Mouse (Mus musculus) erythroblast, embryonic 14.5 days (primary cell): Measurements from ENCODE around the gene Vav3. TPM values are rescaled to one million over a fixed set of nuclear protein-coding genes. Genes with fewer than 3 reads are reported as not detected.

Experiments
- H3K27me3 ChIP-seq: 2 replicates; pipeline ENCODE4 v1.6.1; 2012; ENCODE audit warnings: inconsistent platforms; ENCODE audit not compliant: control insufficient read depth
- H3K36me3 ChIP-seq: 2 replicates; pipeline ENCODE4 v1.6.1; 2012; ENCODE audit warnings: mild to moderate bottlenecking, inconsistent platforms; ENCODE audit not compliant: control insufficient read depth
- H3K4me1 ChIP-seq: 2 replicates; pipeline ENCODE4 v1.6.1; 2012; ENCODE audit warnings: inconsistent platforms; ENCODE audit not compliant: control insufficient read depth
- H3K4me3 ChIP-seq: replicated peaks from 2 replicates; pipeline ENCODE3; 2012; ENCODE audit warnings: moderate library complexity, mild to moderate bottlenecking, inconsistent platforms
- H3K9me3 ChIP-seq: 2 replicates; pipeline ENCODE4 v1.6.1; 2012; ENCODE audit warnings: low read length, inconsistent platforms, mixed read lengths; ENCODE audit not compliant: control insufficient read depth
- GATA1 ChIP-seq: IDR thresholded peaks from 2 replicates; pipeline ENCODE4 v1.6.1; 2012; ENCODE audit warnings: low read length, inconsistent platforms, mixed read lengths
- TAL1 ChIP-seq: IDR thresholded peaks from 3 replicates; pipeline ENCODE4 v1.6.1; 2012; ENCODE audit warnings: low read length, inconsistent platforms, mixed read lengths
- polyA plus RNA-seq: library from polyadenylated mRNA; stranded (reverse); fragments of >175 nt; gene quantifications from 2 replicates; pipeline ENCODE4 v1.2.3, GENCODE M21; 2012

Vav3 gene
- polyA plus RNA-seq, 1 experiment = not detected

DNA sequence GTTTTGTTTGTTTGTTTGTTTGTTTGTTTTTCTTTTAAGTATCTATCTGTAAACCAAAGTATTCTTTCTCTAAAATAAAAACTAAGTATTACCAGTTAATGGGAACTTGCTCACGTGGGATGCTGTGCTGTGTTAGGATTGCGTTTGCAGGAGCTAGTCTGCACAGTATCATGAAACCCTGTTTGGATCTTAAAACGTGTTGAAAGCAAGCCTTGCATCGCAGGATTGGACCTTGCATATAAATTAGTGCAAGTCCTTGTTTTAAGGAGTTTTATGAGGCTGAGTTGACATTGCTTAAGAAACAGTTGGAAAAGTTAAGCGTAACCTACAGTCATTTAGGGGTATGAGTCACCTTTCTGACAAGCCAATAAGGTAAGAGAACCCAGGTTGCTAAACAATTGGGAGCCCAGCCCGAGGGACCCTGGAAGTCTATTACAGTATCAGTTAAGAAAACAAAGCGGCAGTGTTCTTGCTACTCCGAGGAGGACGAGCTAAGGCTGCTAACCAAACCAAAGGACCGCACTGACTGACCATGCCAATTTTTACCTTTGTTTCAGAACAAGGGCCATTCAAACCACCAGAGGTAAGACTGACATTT, 233.2 kb downstream of the Vav3 start:
- Histone ChIP-seq H3K36me3 (no peaks in the 10 kb centered on the region), H3K9me3 (no peaks in the 10 kb centered on the region), H3K4me3 (no peak overlapping the region), H3K27me3 (no peaks in the 10 kb centered on the region), H3K4me1 (no peaks in the 10 kb centered on the region)
- TF ChIP-seq GATA1 (no peak), TAL1 (no peak)

DNA sequence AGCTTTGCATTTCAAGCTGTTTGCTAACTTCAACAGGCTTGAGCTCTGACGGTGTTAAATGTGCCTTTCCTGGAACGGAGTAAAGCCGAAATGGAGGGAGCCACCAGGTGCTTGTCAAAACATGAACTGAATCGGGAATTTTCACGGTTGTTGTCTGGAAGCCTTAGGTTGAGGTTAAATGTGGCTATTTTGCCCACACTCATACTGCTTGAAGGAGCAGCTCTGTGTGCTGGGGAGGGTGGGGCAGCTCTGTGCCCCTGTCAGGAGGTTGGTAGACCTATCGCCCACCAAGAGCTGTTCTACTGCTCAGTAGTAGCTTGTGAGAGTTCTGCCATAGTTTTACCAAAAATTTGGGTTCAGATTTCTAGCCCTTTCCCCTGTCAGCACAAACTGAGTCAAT, 233.7 kb downstream of the Vav3 start:
- Histone ChIP-seq H3K27me3 (no peaks in the 10 kb centered on the region), H3K4me3 (no peak overlapping the region), H3K36me3 (no peaks in the 10 kb centered on the region), H3K9me3 (no peaks in the 10 kb centered on the region), H3K4me1 (no peaks in the 10 kb centered on the region)
- TF ChIP-seq GATA1 = no peak

DNA sequence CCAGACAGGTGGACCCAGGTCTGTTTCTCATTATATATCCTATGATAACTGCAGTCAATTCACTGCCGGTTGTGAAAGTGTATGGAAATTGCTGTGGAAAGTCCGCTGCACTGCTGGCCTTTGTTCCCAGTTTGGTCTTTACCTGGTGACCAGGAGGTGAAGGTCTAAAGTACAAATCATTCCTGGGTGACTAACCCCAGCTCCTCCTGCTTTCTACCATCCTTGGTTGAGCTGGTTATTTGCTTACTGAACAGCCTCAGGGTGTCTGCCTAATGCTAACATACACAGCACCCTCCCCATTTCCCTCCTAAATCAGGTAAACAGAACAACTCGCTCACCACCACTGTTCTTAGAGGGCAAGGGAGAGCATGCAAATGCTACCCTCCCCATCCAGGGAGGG, 237.9 kb downstream of the Vav3 start:
- no peaks in the 10 kb centered on the region for H3K36me3 ChIP-seq
- no peaks in the 10 kb centered on the region for H3K27me3 ChIP-seq
- no peak for TF ChIP-seq TAL1
- TF ChIP-seq GATA1 = no peak
- H3K9me3 ChIP-seq = no peaks in the 10 kb centered on the region
- H3K4me3 ChIP-seq = no peak overlapping the region
- no peaks in the 10 kb centered on the region for H3K4me1 ChIP-seq

DNA sequence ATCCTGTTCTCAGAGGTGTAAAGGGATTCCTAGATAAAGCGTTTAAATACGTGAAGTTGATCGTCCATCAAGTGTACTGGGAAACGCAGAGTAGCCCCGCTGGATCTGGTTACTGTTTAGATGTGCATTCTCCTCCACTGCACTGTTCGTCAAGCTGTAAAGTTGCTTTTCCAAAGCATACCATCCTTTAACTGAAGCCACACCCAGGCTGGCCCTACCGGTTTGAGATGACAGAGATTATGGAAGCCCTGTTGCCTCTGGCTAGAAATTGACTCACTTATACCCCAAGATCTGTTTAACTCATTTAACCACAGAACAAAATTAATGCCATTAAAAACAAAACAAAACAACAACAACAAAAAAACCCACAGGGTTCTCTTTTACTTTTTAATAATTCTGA, 238.5 kb downstream of the Vav3 start:
- Histone ChIP-seq H3K9me3 (no peaks in the 10 kb centered on the region), H3K27me3 (no peaks in the 10 kb centered on the region), H3K36me3 (no peaks in the 10 kb centered on the region), H3K4me3 (no peak overlapping the region), H3K4me1 (no peaks in the 10 kb centered on the region)
- no peak for TF ChIP-seq GATA1
- no peak for TF ChIP-seq TAL1

GRCm38 (mm10) chr3:109585946-109586345, 245.5 kb downstream of the Vav3 start:
- no peak for TF ChIP-seq TAL1
- no peak for TF ChIP-seq GATA1
- Histone ChIP-seq H3K4me3 (no peak overlapping the region), H3K27me3 (no peaks in the 10 kb centered on the region), H3K36me3 (no peaks in the 10 kb centered on the region), H3K9me3 (no peaks in the 10 kb centered on the region), H3K4me1 (no peaks in the 10 kb centered on the region)

DNA sequence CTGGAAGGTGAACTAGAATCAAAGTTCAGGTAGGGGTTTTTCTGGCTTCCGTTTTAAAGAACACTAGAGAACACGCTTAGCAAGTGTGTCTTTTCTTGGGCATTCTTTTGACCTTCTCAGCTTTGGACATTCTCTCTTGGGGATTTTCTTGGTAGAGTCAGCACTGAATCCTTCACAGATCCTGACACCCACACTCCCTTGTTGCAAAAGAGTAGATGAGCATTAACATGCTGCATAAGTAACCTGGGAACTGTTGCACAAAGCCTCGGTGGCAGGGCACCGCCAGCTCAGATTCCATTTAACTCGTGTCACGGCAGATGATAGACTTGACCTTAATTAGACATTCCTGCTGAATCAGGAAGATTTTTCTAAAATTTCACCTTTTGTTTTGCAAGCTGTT, 252.5 kb downstream of the Vav3 start:
- Histone ChIP-seq H3K4me1 (no peaks in the 10 kb centered on the region), H3K36me3 (no peaks in the 10 kb centered on the region), H3K9me3 (no peaks in the 10 kb centered on the region), H3K27me3 (no peaks in the 10 kb centered on the region), H3K4me3 (no peak overlapping the region)
- TF ChIP-seq GATA1 (no peak), TAL1 (no peak)

- Histone ChIP-seq H3K36me3 (no peaks in the 10 kb centered on the region), H3K4me1 (no peaks in the 10 kb centered on the region), H3K9me3 (no peaks in the 10 kb centered on the region), H3K4me3 (no peak overlapping the region), H3K27me3 (no peaks in the 10 kb centered on the region)
- no peak for TF ChIP-seq TAL1
- no peak for TF ChIP-seq GATA1
These were observed 255.6 kb downstream of the Vav3 start for GRCm38 (mm10) chr3:109596084-109596483.

GRCm38 (mm10) chr3:109600699-109601451, 260.4 kb downstream of the Vav3 start:
- TF ChIP-seq GATA1 (no peak), TAL1 (no peak)
- no peaks in the 10 kb centered on the region for H3K27me3 ChIP-seq
- no peaks in the 10 kb centered on the region for H3K4me1 ChIP-seq
- no peaks in the 10 kb centered on the region for H3K9me3 ChIP-seq
- no peaks in the 10 kb centered on the region for H3K36me3 ChIP-seq
- no peak overlapping the region for H3K4me3 ChIP-seq

DNA sequence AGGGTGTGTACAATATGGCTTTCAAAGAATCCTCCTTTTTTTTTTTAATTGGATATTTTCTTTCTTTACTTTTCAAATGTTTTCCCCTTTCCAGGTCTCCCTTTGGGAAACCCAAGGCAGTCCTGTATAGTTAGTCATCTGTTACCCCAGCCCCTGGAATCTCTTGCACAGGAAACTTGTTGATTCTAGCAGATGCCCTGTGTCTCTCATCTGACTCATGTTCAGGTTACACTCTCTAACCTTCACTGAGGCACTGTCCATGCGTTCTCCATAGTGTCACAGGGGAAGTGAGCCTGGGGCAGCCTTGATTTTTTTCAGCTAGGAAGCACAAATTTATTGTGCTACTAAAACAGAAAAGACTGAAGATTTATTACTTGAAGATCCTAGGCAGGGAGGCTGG, 262.3 kb downstream of the Vav3 start:
- TF ChIP-seq TAL1 = no peak
- no peak for TF ChIP-seq GATA1
- no peaks in the 10 kb centered on the region for H3K4me1 ChIP-seq
- no peaks in the 10 kb centered on the region for H3K27me3 ChIP-seq
- H3K9me3 ChIP-seq = no peaks in the 10 kb centered on the region
- H3K36me3 ChIP-seq = no peaks in the 10 kb centered on the region
- no peak overlapping the region for H3K4me3 ChIP-seq

DNA sequence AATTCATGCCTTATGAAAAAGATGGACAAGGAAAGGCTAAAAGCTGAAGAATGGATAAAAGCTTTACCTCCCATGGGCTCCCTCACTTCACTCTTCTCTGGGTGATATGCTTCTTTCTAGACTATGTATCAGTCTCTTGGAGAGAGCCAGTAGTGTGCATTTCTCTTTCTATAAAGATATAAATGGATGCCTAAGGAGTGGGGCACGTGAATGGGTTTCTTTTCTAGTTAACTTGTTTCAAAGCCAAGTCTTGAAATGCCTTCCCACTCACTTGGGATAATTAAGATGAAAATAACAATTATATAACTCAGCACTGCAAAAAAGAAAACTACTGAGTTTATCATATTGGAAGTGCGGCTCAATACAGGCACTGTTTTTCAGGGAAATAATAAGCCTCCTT, 265.7 kb downstream of the Vav3 start:
- Histone ChIP-seq H3K27me3 (no peaks in the 10 kb centered on the region), H3K36me3 (no peaks in the 10 kb centered on the region), H3K9me3 (no peaks in the 10 kb centered on the region), H3K4me3 (no peak overlapping the region), H3K4me1 (no peaks in the 10 kb centered on the region)
- TF ChIP-seq TAL1 = no peak
- TF ChIP-seq GATA1 = no peak
